Mouse (Mus musculus): ENCODE measurements around the gene Hibch.
"Not testable (repeated sequence)": the region's sequence is repeated elsewhere in the genome, so short reads cannot be mapped to it uniquely, and the experiment has no call there.

DNA sequence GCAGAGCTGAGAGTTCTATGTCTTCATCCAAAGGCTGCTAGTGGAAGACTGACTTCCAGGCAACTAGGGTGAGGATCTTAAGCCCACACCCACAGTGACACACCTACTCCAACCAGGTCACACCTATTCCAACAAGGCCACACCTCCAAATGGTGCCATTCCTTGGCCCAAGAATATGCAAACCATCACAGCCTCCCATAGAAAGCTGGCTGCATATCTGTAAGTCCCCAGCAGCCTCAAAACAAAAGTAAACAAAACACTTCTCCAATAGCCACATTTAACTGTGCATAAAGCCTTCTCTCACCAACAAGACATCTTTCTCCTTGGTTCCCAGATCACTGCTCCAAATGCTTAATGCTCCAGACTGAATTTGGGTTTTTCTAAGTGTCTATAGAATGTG is 74.2 kb downstream of the Hibch start:
- not testable (repeated sequence) for TF ChIP-seq CTCF, POLR2A (IDR thresholded peaks at IDR 0.05; ENCODE audit: insufficient read depth, low read depth, low read length)

Data from olfactory bulb, adult 2 months (tissue).